Mouse (Mus musculus): ENCODE measurements at regions not wholly inside any gene's neighbourhood (a gene's known extent, or its start where the extent isn't known, plus 50 kb on each side); places are given as distances from the start of the nearest gene placed in this dataset.
A peak's percentile ranks its signal among the peaks of the same experiment; 100 is the strongest.

DNA sequence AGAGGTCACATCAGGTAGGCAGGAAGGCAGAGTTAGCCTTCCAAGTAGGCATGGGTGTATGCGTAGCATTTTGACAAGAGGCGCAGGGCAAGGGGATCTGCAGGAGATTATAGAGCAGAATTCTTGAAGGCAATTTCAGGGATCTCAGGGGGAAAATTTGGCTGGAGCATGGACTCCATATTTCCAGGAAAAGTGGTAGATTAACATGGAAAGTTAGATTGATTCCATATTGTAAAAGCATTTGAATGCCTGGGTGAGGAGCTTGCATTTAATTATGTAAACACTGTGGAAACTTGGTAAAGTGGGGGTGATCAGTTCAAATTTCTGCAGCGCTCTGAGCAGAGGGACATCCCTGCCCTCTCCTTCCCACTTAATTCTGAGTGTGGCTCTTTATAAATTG lies 146.7 kb downstream of the Pax3 start:
- no peak for DNase-seq (ENCODE audit: low read depth)

DNA sequence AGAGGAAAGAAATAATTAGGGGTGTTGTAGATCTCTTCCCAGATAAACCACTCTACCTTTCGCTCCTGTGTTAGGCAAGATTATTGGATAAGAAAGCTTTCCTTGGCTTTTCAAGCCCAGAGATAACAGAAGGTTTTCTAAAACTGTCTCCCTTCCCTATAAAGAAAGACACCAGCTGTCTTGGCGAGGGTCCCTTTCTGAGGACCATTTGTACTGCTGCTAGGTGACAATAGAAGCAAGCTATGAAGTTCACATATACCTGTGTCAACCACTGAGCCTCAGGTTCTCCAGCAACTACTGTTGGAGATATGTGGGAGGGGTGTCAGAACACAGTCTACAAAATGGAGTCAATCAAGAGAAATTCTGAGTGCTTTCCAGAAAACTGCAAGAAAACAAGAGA lies 164.6 kb downstream of the Pax3 start:
- no peak for DNase-seq (ENCODE audit: low read depth)

GRCm38 (mm10) chr1:78021766-78022165 lies 175.2 kb downstream of the Pax3 start:
- no peak for DNase-seq (ENCODE audit: low read depth)

- no peak for DNase-seq (ENCODE audit: low read depth)
Observed at GRCm38 (mm10) chr1:78021014-78021413, 175.9 kb downstream of the Pax3 start.

DNA sequence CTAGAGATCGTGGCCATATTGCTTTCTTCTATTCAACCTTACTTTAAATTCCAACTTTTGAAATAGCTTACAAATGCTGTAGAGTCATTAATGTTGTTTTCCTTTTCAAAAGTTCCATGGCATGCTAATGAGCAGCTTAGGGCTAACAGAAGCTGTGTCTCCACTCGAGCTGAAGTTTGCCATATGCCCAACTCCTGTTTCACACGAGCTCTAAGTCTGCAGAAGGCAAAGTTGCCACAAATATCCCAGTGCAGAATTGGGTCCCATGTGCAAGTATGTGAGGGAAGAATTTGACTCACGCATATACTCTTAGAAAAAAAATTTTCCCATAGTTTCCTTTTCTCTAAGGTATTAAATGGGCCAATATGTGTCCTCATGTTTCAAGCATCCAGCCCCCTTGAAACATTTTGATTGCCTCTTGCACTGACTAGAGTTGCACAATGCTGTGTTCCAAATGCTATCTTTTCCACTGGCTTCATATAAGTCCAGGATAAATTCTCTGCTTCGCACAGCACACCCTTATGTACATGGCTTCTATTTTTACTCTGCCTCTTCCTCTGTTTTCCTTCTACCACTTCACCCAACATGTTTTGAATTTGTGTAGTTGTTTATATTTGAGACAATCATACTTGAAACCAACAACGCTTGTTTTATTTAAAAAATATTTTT lies 178.9 kb downstream of the Pax3 start:
- DNase-seq (ENCODE audit: low read depth): no peak

- DNase-seq (ENCODE audit: low read depth): no peak
Observed at GRCm38 (mm10) chr1:78016541-78017267, 180.2 kb downstream of the Pax3 start.

- no peak for DNase-seq (ENCODE audit: low read depth)
Observed at GRCm38 (mm10) chr1:78015999-78016398, 180.9 kb downstream of the Pax3 start.

GRCm38 (mm10) chr1:78013396-78013795 lies 183.5 kb downstream of the Pax3 start:
- no peak for DNase-seq (ENCODE audit: low read depth)

GRCm38 (mm10) chr1:78008811-78009410 lies 188.0 kb downstream of the Pax3 start:
- DNase-seq (ENCODE audit: low read depth): peak; percentile 21

- DNase-seq (ENCODE audit: low read depth): no peak
Observed at GRCm38 (mm10) chr1:78004376-78004775, 192.6 kb downstream of the Pax3 start.

GRCm38 (mm10) chr1:77998727-77999126 lies 198.2 kb downstream of the Pax3 start:
- no peak for DNase-seq (ENCODE audit: low read depth)

GRCm38 (mm10) chr1:77981528-77981927 lies 215.4 kb downstream of the Pax3 start:
- no peak for DNase-seq (ENCODE audit: low read depth)

DNA sequence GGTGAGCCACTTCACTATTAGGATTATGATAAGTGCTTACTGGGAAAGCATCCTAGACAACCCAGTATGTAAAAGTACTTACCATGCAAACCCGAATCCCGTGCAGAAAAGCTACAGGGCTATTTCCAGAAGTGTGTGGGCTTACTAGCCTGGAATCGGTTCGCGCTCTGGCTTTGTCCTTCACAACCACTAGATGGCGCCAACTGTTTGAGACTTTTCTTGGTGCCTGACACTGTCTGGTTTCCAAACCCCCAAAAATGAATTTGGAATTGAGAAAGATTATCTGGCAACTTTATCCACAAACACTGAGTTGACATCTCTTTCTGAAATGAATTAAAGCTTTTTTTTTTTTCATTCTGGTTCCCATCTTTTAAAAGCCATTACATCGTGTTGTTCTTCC lies 218.2 kb downstream of the Pax3 start:
- DNase-seq (ENCODE audit: low read depth): peak; percentile 91

GRCm38 (mm10) chr1:77975941-77976340 lies 221.0 kb downstream of the Pax3 start:
- DNase-seq (ENCODE audit: low read depth): no peak

DNA sequence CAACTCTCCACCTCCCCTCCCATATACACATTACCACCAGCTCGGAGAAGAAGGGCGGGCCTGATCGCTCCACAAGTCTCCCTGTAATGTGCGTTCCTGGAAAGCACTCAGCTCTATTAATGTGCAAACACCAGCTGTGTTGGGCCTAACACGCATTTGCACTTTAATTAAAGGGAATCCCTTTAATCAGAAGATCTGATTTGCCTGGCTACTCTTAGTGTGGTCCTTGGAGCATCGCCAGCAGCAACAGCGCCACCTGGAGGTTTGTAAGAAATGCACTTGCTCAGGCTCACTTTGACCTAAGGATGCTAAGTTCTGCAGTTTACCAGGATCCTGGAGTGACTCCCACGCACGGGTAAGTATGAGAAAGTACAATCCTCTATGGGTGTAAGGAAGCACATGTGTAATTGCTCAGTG lies 224.6 kb downstream of the Pax3 start:
- DNase-seq (ENCODE audit: low read depth): peak; percentile 63

DNA sequence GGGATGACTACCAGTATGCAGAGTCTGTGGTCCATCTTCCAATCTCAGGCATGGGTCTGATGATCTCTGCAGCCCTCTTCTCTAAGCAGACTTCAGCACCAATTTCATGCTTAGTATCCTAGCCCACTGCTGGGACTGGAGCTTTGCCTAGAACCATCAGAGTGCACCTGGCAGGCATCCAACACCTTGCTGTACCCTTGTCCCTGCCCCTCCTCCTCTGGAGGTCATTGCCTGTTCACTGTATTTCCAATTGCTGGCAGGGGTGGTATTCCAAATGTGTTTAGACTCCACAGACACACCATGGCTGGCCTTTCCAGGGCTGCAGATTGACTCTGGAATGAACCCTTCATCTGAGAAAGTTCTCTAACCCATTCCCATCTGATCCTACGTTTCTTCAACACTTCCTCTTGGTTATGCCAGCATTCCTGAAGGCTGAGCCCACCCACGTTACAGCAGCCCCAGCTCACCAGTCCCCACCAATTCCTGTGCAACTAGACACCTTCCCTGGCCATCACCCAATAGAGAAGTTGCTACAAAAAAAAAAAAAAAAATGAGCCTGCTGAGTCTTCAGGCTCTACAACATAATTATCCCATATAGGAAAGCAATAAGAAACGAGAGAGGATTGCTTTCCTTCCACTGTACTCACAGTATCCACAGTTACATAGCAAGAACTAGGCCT lies 232.1 kb downstream of the Pax3 start:
- DNase-seq (ENCODE audit: low read depth): peak; percentile 30

DNA sequence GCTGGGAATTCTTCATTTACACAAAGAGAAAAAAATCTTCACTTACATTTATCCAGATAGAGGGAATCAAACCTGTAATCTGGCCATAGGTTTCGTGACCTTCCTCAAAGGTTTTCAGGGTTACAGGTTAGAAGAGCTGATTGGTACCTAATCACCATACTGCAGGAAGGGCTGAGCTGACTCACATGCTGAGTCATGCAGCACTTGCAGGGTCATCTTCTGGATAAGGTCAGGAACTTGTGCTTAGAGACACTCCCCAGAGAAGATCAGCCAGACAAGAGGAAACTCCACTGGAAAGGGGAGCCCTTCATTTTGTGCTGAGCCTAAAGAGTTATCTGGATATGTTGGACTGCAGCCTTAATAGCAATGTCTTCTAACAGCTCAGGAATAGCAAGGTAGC lies 237.6 kb downstream of the Pax3 start:
- DNase-seq (ENCODE audit: low read depth): no peak

GRCm38 (mm10) chr1:77957156-77957767 lies 239.7 kb downstream of the Pax3 start:
- DNase-seq (ENCODE audit: low read depth): no peak

DNA sequence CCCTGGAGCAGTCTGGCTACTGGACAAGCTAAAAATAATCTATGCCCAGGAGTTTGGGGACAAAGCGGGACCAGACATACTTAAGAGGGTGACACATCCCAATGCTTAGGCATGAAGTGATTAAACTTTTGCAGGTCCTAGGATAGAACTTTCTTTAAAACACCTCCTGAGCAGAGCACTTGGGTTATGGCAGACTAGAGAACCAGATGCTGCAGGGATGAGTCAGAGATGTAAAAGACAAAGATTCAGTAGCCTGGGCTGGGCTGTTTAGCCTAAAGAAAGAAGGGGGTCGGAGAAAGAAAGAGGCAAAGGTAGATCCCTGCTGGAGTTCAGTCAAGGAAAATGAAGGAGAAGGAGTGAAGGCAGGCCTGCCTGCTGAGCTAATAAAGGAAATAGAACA lies 249.0 kb downstream of the Pax3 start:
- peak; percentile 12 for DNase-seq (ENCODE audit: low read depth)

DNA sequence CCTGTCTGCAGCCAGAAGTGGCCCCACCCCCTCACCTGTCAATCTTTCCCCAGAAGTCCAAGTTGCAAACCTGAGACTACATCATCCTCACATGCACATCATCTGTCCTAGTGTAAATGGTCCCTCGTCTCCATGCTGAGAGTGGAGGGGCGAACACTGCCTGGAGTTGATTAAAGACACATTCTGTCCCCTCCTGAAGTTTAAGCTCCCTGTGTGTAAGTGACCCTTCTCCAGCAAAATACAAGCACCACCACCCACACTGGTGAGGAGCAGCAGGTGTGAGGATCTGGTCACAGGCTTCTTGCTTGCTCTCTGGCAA lies 252.6 kb downstream of the Pax3 start:
- DNase-seq (ENCODE audit: low read depth): no peak

DNA sequence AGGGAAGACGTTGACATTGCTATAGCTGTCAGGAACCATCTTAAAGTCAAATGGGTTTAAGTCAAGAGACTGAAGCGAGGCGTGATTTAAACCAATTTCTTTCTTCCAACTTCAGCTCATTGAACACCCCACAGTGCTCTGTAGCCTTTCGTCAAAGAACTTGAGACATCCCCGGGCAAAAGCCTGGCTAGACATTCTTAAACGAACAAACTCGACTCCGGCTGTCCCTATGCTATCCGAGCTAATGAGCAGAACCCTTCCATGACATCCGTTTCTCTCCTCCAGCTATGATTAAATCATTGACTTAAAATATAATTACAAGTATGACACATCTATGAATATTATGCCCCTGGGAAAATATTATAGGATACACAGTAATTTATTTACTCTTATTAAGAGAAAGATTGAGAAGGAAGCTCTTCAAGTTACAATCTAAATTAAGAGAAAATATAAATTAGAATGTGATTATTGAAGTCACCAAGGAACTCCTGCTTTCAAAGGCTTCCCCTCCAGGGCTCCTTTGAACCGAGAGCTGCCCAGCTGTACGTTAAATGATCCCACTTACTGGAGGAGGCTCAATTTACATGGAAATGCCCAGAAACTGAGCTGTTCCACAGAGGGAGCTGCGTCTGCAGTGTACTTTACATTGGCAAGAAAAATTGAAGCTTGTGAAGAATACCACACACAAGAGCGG lies 253.2 kb downstream of the Pax3 start:
- no peak for DNase-seq (ENCODE audit: low read depth)

GRCm38 (mm10) chr1:77943101-77943500 lies 253.8 kb downstream of the Pax3 start:
- peak; percentile 77 for DNase-seq (ENCODE audit: low read depth)

Measured in NIH3T3 (cell line).